Mouse (Mus musculus): ENCODE measurements around the gene Smarcc2. TPM values are rescaled to one million over a fixed set of nuclear protein-coding genes. Genes with fewer than 3 reads are reported as not detected.
A peak's percentile ranks its signal among the peaks of the same experiment; 100 is the strongest.

Gene Smarcc2
- total RNA-seq, 2 experiments from 2014 or later, result 47.0 to 62.8 TPM

DNA sequence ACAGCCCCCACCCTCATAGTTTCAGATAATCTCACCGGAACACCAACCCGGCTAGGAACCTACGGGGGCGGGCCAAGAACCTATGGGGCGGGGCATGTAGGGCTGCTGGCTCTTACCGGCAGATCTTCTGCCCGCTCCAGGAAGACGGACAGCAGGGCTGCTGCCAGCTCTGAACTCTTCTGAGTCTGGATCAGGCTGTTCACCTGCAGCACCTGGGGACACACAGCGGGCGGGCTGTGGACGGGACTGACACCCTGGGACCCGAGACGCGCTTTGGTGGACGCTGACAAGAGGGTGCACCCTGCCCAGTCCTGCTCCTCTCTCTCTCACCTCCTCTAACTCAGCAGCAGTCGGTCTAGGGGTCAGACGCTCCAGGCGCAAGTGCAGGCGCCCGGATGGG is 57.0 kb downstream of the Smarcc2 start:
- no peak for DNase-seq

DNA sequence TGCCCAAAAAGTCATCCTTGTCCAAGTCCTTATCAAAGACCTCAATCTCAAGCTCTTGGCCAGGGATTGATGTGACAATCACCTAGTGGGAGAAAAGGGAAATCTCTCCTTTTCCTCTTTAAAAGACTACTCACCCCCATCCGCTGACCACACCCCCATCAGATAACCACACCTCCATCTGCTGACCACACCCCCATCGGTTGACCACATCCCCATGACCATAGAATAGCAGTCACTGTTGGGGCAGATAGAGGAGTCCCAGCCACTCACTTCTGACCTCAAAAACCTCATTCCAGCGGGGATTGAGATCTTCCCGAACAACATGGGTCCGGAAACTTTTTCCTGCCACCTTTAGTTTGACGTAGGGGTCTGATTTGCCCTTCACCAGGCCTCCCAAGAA is 57.6 kb downstream of the Smarcc2 start:
- DNase-seq, result no peak

DNA sequence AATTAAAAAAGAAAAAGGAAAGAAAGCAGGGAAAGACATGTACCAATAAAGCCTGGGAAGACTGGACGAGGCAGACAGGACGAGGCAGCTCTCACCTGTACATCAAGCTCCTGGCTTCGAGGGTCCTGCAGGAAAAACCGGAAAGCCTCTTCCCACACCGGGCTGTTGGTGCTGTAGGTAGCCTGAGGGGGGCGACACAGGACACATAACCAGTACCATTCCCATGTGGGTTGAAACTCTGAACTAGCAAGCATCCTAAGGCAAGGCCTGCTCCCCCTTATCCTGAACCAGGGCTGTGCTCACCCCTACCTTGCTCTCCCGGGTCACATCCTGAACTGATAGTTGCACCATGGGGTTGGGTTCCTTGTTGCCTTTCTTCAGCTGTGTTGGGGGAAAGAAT is 59.8 kb downstream of the Smarcc2 start:
- peak; percentile 46 for DNase-seq

DNA sequence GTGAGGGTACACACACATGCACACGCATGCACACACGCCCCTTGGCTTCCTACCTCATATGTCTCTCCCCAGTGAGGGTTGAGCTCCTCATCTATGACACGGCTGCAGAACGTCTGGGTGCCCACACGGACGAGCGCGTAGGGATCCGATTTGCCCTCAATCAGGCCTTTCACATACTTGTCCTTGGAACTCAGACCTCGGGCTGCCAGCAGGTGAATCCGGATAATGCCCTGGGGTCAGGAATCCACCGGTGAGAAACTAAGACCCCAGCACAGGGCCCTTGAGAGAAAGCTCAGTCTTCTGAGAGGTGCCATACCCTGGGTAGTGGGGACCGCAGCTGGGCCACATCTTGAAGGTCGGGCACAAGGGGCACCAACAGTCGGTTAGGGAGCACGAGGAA is 61.5 kb downstream of the Smarcc2 start:
- no peak for DNase-seq

DNA sequence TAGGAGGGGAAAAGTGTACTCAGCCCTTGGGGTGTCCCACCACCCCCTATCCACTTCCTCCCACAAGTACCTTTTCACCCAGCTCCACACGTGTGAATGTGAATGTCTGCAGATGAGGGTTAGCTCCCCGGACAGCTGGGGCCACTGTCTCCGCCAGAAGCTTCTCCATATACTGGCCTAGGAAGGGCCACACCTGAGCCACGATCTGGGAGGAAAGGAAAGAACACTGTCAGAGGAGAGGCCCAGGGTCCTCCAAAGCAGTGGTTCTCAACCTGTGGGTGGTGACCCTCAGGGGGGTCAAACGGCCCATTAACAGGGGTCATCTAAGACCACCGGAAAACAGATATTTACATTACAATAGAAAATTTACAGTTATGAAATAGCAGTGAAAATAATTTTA is 63.3 kb downstream of the Smarcc2 start:
- DNase-seq, result no peak

DNA sequence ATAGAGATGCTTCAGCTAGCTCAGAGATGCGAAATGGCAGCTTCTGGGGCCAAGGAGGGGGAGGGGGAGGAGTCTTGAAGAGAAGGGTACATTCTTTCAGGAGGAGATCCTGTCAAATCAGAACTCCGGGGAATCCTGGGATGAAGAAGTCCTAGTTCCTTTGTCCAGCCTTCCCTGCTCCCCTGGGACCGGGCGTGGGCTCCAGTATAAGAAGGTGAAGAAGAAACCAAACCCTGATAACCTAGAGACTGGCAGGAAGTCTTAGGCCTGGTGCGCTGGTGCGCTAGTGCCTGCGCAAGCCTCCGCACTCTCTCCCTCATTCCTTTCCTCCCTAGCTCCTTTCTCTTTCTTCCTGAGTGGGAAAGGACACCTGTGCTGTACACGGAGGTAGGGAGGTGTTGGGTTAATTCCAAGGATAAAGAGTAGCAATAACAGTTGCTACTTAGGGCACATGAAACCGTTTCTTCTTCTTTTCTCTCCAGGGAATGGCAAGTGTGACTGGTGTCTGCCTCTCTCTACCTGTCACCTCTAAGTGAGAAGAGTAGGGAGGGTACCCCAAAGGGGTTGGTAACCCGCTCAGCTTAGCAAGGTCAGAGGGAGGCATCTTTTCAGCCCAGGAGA is 65.2 kb downstream of the Smarcc2 start:
- no peak for DNase-seq

DNA sequence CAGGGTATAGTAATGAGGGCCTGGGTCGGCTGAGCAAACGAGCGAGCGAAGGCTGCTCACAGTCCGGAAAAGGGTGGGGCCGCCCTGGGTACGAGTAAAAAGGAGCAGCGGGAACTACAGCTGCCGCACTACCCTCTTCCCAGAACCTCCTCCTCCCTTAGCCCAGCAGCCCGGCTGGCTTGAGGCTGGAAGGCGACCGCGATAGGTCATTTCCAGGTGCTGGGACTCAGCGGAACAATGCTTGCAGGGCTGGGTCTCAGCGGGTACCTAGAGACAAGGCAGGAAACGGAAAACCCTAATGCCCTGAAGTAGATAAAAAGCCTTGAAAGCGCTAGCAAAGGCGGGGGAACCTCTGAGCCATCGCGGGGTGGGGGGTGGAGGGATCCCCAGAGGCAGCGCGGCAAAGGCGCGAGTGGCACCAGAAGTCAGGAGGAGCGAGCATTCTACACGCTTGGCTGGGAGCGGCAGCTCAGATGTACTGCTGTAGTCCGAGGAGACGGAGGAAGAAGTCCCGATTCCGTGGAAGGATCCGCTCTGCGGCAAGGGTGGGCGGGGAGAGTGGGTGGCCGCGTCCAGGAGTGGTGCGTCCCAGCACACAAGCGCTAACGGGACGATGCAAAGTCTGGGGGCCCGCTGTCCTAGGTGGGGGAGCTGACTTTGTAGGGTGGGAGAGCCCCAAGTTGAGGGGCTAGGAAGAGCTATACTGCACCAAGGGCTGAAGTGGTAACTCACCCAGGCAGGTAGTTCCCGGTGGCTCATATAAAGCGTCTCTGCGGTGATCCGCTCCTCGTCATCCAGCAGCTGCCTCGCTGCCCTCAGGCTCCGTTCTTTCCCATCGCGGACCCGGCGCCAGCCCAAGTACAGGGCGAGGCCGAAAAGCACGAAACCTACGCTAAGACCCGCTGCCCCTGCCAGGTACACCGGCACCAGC is 65.9 kb downstream of the Smarcc2 start:
- DNase-seq, result peak; percentile 60

DNA sequence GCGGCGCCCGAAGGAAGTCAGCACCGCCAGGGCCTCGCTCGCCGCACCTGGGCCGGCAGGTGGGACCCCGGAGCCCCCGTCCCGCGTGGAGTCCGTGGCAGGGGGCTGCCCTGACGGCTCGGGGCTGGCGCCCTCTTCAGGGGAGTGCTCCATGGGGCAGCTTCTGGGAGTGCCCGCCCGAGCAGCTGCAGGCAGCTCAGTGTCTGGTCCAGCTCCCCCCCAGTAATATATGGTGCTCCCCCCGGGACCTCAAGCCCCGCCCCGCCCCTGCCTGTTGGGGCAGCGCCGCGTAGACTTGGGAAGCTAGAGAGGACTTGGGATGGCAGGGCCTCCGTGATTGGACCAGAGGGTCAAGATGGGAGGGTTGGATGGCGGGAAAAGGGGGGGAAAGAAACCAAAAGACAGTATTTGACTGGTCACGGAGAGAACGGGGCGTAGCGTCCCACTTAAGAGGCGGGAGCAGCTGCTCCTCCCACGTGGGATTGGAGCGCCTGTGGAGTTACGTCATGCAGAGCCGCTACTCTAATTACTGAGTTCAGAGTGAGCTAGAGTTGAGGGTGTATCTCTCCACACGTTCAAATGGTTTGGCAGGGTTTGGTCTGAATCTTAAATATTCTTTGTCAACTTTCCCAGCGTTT is 66.7 kb downstream of the Smarcc2 start, which contains the start of gene Esyt1:
Gene Esyt1 (minus strand): TSS at position 201 of the 638 bp plus-strand sequence.
- peak; percentile 88 for DNase-seq

DNA sequence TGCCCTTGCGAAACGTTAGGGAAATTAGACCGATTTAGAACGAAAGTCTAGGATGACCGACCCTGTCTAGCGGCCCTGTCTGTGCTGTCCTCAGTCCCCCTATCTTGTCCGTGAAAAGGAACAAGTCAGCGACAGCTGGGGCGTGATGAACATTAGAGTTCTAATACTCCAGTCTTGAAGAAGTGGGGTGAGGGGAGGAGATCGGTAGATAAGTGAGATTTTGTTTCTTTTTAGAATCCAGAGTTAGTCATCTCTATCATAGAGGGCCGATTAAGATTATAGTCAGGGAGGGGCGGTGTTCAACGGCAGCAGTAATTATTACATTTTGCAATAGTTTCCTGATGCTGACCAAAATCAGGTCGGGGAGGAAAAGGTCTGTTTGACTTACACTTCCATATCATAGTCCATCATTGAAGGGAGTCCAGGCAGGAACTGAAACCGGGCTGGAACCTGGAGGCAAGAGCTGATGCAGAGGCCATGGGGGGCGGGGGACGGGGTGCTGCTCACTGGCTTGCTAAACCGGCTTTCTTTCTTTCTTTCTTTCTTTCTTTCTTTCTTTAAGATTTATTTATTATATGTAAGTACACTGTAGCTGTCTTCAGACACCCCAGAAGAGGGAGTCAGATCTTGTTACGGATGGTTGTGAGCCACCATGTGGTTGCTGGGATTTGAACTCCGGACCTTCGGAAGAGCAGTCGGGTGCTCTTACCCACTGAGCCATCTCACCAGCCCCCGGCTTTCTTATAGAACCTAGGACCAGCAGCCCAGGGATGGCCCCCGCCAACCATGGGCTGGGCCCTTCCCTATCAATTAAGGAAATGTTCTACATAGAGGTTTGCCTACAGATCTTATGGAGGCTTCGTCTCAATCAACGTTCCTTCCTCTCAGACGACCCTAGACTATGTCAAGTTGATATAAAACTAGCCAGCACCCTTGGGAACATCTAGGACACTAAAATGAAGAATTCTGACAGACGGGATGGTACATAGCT is 67.6 kb downstream of the Smarcc2 start:
- no peak for DNase-seq

DNA sequence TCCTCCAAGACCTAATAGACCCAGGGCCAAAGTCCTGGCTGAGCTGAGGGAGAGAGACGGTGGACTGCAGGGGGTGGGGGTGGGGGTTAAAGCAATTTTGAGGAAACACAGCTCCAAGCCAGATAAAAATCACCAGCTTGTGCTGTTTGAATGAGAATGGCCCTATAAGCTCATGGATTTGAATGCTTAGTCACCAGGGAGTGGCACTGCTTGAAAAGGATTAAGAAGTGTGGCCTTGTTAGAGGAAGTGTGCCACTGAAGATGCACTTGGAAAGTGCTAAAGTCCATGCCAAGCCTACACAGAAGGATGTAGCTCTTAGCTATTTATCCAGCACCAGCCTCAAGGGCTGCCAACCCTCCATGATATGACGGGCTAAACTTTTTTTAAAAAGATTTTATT is 76.2 kb downstream of the Smarcc2 start:
- no peak for DNase-seq

DNA sequence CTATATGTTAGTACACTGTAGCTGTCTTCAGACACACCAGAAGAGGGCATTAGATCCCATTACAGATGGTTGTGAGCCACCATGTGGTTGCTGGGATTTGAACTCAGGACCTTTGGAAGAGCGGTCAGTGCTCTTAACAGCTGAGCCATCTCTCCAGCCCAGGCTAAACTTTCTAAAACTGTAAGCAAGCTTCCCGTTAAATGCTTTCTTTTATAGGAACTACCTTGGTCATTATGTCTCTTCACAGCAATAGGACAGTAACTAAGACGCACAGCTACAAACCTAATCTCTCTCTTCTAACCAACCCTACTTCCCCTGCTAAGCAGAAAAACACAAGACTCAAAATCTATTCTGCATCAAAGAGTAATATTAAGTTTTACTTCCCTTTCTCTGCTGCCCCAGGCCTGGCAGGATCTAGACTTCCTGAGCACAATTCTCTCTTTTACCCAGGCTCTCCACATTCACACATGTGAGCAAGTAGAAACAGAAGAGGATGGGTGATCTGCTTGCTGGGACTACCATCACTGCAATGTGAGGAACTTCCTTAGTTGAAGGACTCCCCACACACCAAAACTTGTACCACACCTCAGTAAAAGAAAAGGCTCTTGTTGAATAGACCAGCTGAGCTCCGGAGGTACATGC is 76.7 kb downstream of the Smarcc2 start:
- DNase-seq, result no peak

DNA sequence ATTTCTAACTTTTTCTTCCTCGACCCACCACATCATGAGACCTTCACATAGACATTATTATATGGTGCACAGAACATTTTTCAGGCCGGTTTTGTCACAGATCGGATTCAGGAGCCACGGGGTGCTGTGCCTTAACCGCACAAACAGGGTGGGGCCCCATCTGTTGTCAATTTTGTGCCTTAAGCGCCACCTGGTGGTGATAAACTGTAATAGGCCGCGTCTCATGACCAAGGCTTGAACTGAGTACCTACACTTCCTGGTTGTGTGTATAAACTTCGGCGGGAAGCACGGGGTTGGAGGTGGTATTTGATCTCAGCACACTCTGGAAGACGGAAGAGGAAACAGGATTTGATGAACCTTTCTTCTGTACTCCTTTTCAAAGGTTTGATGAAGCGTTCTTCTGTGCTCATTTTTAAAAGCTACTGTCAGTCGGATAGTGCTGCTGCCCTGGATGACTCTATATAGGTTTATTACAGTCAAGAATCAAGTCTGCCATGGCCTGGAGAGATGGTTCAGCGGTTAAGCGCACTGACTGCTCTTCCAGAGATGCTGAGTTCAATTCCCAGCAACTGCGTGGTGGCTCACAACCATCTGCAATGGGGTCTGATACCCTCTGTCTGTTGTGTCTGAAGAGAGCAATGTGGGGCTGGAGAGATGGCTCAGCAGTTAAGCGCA is 77.4 kb downstream of the Smarcc2 start:
- DNase-seq, result peak; percentile 77

DNA sequence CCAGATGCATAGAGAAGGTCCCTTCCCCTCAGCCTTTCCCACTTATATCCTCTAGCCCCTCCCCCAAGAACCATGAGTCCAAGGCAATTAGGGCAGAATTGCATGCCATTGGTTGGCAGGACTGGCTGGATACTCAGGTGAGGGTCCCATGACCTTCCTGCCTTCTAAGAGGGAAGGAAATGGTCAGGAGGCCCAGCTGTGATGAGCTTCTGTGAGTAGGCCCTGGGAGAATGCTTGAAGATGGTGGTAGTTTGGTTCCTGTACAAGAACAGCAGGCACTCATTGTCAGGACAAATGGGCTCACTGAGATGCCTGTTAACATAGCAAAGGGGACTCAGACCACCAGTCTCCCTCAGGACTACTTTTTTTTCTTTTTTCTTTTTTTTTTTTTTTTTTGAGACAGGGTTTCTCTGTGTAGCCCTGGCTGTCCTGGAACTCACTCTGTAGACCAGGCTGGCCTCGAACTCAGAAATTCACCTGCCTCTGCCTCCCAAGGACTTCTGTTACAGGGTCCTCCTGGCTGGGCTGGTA is 79.4 kb downstream of the Smarcc2 start:
- DNase-seq, result no peak

Small RNAs within 50 kb of the gene (microRNA-seq; reads per million reads assigned to microRNA genes)
- 0 reads per million in 2 experiments for gene Mir6916
- 0 to 0.50 reads per million in 2 experiments for gene Mir8105

Other genes starting within 250 kb of the Smarcc2 start
- 10 to 100 TPM; 36.9 to 37.7 TPM for gene Spryd4, start 247.4 kb upstream of the Smarcc2 start, total RNA-seq (2021)
- gene Mip, start 233.4 kb upstream of the Smarcc2 start, total RNA-seq (2021), result not detected
- 1 to 10 TPM; 7.5 to 8.8 TPM for gene Timeless, start 227.2 kb upstream of the Smarcc2 start, total RNA-seq (2021)
- gene Apon, start 205.2 kb upstream of the Smarcc2 start, total RNA-seq (2021), result under 1 TPM; 0.14 to 0.20 TPM
- under 1 TPM in 1 of 2 experiments, not detected in 1; 0.20 TPM for gene Apof, start 190.6 kb upstream of the Smarcc2 start, total RNA-seq (2021)
- gene Stat2, start 188.7 kb upstream of the Smarcc2 start, total RNA-seq (2021), result 1 to 10 TPM; 5.9 to 7.6 TPM
- gene Il23a, start 160.5 kb upstream of the Smarcc2 start, total RNA-seq (2021), result not detected
- gene Pan2, start 155.9 kb upstream of the Smarcc2 start, total RNA-seq (2021), result 10 to 100 TPM in 1 of 2 experiments, 1 to 10 TPM in 1; 10.0 to 13.9 TPM
- 10 to 100 TPM; 62.5 to 71.7 TPM for gene Cnpy2, start 136.8 kb upstream of the Smarcc2 start, total RNA-seq (2021)
- gene Cs, start 121.5 kb upstream of the Smarcc2 start, total RNA-seq (2021), result 100 to 1,000 TPM; 483 to 549 TPM
- gene Coq10a, start 90.3 kb upstream of the Smarcc2 start, total RNA-seq (2021), result 100 to 1,000 TPM; 170 to 198 TPM
- gene Ankrd52, start 82.1 kb upstream of the Smarcc2 start, total RNA-seq (2021), result 10 to 100 TPM; 47.3 to 50.9 TPM
- gene Slc39a5, start 58.0 kb upstream of the Smarcc2 start, total RNA-seq (2021), result not detected
- 10 to 100 TPM; 50.7 to 51.3 TPM for gene Nabp2, start 47.8 kb upstream of the Smarcc2 start, total RNA-seq (2021)
- gene Rnf41, start 47.6 kb upstream of the Smarcc2 start, total RNA-seq (2021), result 10 to 100 TPM; 16.4 to 19.1 TPM
- 100 to 1,000 TPM; 305 to 356 TPM for gene Myl6, start 34.9 kb downstream of the Smarcc2 start, total RNA-seq (2021)
- 100 to 1,000 TPM in 1 of 2 experiments, 10 to 100 TPM in 1; 68.8 to 101 TPM for gene Myl6b, start 39.4 kb downstream of the Smarcc2 start, total RNA-seq (2021)
- 10 to 100 TPM; 22.5 to 30.4 TPM for gene Esyt1, start 66.6 kb downstream of the Smarcc2 start, total RNA-seq (2021)
- gene Zc3h10, start 88.5 kb downstream of the Smarcc2 start, total RNA-seq (2021), result 1 to 10 TPM; 5.2 to 6.3 TPM
- 1,000 to 10,000 TPM; 1,962 to 2,082 TPM for gene Rpl41, start 90.1 kb downstream of the Smarcc2 start, total RNA-seq (2021)
- gene Pa2g4, start 106.7 kb downstream of the Smarcc2 start, total RNA-seq (2021), result 10 to 100 TPM; 65.8 to 72.9 TPM
- 1 to 10 TPM; 7.7 to 9.0 TPM for gene Erbb3, start 130.4 kb downstream of the Smarcc2 start, total RNA-seq (2021)
- gene Rps26, start 167.5 kb downstream of the Smarcc2 start, total RNA-seq (2021), result 100 to 1,000 TPM; 637 to 651 TPM
- under 1 TPM; 0.54 to 0.63 TPM for gene Ikzf4, start 186.7 kb downstream of the Smarcc2 start, total RNA-seq (2021)
- gene Suox, start 214.8 kb downstream of the Smarcc2 start, total RNA-seq (2021), result 10 to 100 TPM in 1 of 2 experiments, 1 to 10 TPM in 1; 9.3 to 11.0 TPM
- 10 to 100 TPM; 82.7 to 83.2 TPM for gene Rab5b, start 237.0 kb downstream of the Smarcc2 start, total RNA-seq (2021)
- gene Pmel, start 244.9 kb downstream of the Smarcc2 start, total RNA-seq (2021), result 1 to 10 TPM; 2.1 to 2.4 TPM
- gene Cdk2, start 245.8 kb downstream of the Smarcc2 start, total RNA-seq (2021), result 10 to 100 TPM; 14.0 to 18.8 TPM